Mouse (Mus musculus) heart, adult 9 months (tissue): ENCODE measurements around the gene Hoxb5.

ENCODE experiments used
- DNase-seq, 2 experiments: peaks; one replicate each; pipeline ENCODE4 v3.0.0; 2022; ENCODE audit warnings: low spot score in 2 of 2

Gene Hoxb5

GRCm38 (mm10) chr11:96303151-96304099, at the start of gene Hoxb5:
Hoxb5 (plus strand) TSS chr11:96303336.
- no peak for DNase-seq

GRCm38 (mm10) chr11:96254221-96254620, 48.9 kb upstream of the Hoxb5 start:
- no peak for DNase-seq

- no peak for DNase-seq
Measured at GRCm38 (mm10) chr11:96255111-96255995, 47.8 kb upstream of the Hoxb5 start.

- DNase-seq = no peak
Measured at GRCm38 (mm10) chr11:96255996-96256445, 47.1 kb upstream of the Hoxb5 start.

- DNase-seq = no peak
Measured at GRCm38 (mm10) chr11:96257141-96257540, 46.0 kb upstream of the Hoxb5 start.

- no peak for DNase-seq
Measured at GRCm38 (mm10) chr11:96259038-96259437, 44.1 kb upstream of the Hoxb5 start.

- no peak for DNase-seq
Measured at GRCm38 (mm10) chr11:96259511-96259910, 43.6 kb upstream of the Hoxb5 start.

- DNase-seq = no peak
Measured at GRCm38 (mm10) chr11:96260310-96260970, 42.7 kb upstream of the Hoxb5 start.

- peak in 1 of 2 experiments; percentile 31 for DNase-seq
Measured at GRCm38 (mm10) chr11:96261323-96261890, 41.7 kb upstream of the Hoxb5 start.

GRCm38 (mm10) chr11:96262262-96262830, 40.8 kb upstream of the Hoxb5 start:
- DNase-seq = no peak

- no peak for DNase-seq
Measured at GRCm38 (mm10) chr11:96263636-96264389, 39.3 kb upstream of the Hoxb5 start.

- no peak for DNase-seq
Measured at GRCm38 (mm10) chr11:96264390-96265020, 38.6 kb upstream of the Hoxb5 start.

GRCm38 (mm10) chr11:96265954-96266353, 37.2 kb upstream of the Hoxb5 start:
- DNase-seq = no peak

GRCm38 (mm10) chr11:96267021-96267920, 35.9 kb upstream of the Hoxb5 start:
- no peak for DNase-seq

- no peak for DNase-seq
Measured at GRCm38 (mm10) chr11:96268031-96268745, 34.9 kb upstream of the Hoxb5 start.

GRCm38 (mm10) chr11:96269869-96270268, 33.3 kb upstream of the Hoxb5 start:
- DNase-seq = no peak

- no peak for DNase-seq
Measured at GRCm38 (mm10) chr11:96270996-96271540, 32.1 kb upstream of the Hoxb5 start, which contains the start of gene Hoxb9. Hoxb9 (plus strand) TSS chr11:96271457.

GRCm38 (mm10) chr11:96271541-96272011, 31.6 kb upstream of the Hoxb5 start:
- no peak for DNase-seq
